Mouse (Mus musculus) cerebellum, adult 8-10 months (tissue): ENCODE data around the gene Olfr1535.

Source experiments
- DNase-seq: peaks from one replicate; pipeline ENCODE4 v3.0.0; 2022

The Olfr1535 gene

DNA sequence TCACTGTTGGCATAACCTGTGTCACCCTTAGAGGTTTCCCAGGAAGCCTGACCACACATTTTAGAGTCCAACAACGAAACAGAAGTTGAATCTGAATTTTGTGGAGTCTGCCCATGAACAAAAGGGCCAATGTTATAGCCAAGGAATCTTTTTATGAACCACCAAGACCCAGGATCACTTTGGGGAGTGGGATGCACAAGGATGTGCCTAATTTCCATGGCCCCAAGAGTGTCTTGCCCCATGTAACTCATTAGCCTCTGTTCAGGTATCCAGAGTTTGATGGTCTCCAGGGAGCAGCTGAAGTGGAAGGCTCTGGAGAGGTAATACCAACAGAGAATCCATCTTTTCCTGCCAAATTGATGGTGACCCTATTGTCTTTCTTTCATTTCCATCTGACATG, at the start of gene Olfr1535:
Gene Olfr1535, minus strand, starts transcription at position 101 of the 400 bp plus-strand sequence.
- DNase-seq, result no peak

DNA sequence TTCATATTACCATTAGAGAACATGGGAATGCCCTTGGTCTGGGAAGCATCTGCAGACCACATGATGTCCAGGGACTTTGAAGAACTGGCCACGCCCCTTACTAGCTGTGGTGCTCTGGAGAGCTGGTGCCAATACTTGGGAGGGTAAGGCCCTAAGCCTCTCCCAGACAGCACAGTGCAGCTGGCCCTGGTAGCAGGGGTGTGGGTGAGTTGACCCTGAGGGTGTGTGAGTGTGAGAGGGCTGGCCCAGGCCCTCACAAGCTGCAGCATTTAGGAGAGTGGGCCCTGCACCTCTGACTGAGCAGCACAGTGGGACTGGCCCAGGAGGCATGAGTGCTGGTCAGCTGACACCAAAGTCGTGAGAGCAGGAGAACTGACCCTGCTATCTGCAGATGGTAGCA, 31.9 kb upstream of the Olfr1535 start:
- no peak for DNase-seq

DNA sequence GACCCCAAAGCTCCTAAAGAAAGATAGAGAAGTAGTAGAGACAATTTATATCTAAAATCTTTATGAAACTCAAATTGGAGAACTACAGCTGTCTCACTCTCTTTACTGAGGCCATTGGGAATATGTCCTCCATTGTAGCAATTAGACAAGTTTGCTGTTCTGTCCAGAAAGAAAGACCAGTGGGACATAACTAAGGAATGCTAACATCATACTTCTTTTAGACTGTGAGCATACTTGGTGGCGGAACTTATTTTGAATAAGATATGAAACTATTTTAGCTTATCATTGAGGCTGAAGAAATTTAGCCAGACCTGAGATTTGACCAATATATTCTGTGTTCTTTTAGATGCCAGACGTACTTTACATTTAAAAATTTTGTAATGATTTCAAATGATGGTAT, 22.0 kb upstream of the Olfr1535 start, which contains the start of gene Olfr1364:
Gene Olfr1364, minus strand, starts transcription at position 101 of the 400 bp plus-strand sequence.
- no peak for DNase-seq

DNA sequence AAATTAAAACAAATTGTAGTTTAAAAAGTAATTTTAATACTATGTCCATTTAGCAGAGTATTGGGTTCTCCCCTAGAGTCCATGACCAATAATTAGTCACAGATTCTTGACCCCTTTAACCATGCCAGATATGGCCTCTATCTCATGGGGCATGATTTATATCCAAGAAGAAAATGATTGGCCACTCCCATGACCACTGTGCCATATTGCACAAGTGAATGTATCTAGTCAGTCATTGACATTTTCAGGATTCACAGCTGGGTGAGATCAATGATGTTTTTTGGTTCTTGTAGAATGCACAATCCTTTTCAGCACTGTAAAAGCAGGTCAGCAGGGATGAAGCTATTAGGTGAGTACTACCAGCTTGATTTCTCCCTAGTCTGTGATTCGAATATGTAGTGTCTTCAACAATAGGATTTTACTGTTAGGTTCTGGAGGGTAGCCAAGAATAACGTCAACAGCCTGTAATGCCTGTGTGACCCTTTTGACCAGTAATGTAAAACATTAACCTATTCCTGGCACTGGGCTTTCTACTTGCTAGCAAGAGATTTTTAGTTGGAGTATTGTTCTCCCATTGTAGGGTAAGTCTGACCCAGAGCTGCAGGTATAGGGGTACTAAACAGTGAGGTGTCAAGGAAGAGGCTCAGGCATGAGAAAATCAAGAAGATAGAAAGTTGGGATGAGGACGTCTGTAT, 9.1 kb downstream of the Olfr1535 start:
- DNase-seq, result no peak

DNA sequence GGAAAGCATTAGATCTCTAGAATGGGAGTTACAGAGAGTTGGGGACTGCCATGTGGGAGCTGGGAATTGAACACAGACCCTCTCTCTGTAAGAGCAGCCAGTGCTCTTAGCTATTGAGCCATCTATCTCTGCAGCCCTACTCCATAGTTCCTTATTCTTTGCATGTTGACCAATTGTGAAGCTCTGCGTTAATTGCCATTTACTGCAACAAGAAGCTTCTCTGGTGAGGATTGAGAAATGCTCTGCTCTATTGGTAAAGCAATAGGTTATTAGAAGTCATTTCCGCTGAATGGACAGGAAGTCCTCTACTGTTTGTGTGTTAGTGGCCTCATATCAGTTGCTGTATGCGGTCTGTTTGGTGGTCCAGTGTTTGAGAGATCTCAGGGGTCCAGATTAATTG, 10.2 kb downstream of the Olfr1535 start:
- no peak for DNase-seq

DNA sequence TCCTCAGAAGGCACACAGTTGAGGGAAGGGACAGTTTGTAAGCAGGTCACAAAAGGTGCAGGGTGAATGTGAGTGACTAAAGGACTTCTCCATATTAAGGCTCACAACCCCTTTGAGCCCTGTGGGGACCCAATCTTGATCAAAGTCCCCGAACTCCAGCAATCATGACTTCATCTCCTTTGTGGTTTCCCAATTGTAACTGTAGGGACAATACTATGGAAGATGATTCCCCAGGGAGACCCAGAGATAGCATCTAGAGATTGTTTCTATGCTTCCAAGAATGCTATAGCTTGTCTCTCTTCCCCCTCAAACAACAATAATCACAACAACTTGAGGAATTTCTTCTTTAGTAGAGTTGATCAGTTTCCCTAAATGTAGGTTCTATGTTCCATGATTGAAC, 17.0 kb downstream of the Olfr1535 start, which contains the start of gene Olfr1366:
Gene Olfr1366, minus strand, starts transcription at position 101 of the 400 bp plus-strand sequence.
- DNase-seq, result no peak

DNA sequence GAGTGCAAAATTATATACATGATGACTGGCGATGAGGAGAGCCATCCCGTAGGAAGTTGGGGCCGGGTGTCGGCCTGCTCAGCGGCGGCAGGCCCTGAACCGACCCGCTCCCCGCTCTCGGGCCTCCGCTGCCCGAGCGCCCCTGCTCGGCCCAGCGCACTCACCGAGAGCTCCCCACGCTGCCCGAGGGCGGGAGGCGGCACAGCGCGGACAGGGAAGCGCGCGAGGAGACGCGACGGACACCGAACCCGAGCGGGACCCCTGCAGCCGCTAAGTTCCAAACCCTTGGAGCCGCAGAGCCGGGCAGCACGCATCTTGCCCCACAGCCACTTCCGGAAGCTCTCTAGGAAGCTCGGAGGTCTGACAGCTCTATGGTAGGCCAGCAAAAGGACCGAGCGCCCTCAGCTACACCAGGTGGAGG, 28.9 kb downstream of the Olfr1535 start, which contains the start of gene Zkscan8:
Gene Zkscan8, minus strand, starts transcription at position 340 of the 421 bp plus-strand sequence.
- peak; percentile 88 for DNase-seq

DNA sequence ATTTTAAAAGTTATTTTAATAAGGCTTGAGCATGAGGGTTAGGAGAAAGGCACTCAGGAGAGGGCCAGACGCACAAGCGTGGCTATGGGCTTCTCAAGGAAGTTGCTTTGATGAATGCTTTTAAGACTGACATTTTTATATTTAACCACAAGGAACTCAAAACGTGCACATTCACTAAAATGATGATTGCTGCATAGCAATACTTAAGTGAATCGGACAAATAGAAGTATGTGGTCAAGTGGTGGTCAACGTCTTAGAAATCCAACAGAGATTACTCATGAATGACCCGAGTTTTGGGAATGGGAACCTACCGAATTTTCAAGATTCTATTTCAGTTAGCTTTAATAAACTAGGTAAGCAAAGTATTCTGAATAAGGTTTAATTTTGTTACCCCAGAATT, 29.6 kb downstream of the Olfr1535 start:
- no peak for DNase-seq

DNA sequence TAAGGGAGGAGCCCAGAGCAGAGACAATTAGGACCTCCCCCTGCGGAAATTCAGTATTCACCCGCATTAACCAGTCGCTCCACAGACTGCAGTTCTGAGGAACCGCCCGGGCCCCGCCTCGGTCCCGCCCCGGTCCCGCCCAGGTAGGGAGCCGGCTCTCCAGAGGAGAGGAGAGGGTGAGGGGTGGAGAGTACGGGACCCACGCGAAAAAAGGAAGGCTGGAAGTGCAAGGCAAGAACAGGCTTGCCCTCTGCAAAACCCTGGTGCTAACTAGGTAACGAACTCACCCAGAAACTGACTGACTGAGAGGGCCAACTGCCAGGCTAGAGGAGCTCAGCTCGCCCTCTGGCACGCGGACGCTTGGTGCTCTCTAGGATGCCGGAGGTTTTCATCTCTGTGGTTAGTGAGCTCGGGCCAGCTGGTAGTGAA, 53.5 kb downstream of the Olfr1535 start:
- DNase-seq, result peak; percentile 78
